Comparison of ENCODE assay signal across 16 mouse cellular contexts in genomic region chr4:87804576-87804975, GRCm38 (mm10).
DNase-seq lines count a peak whose midpoint lies in the region; ATAC-seq and TF ChIP-seq lines count a peak whose summit lies in the region.
"Had no signal": no experiment of that assay in that cellular context is flagged by ENCODE, and none has a peak within 500 bp of the region (broad histone marks: within the 10 kb centered on the region; RNA-seq: fewer than 3 reads in every experiment).

No protein-coding gene starts in this region.

- H3K27ac ChIP-seq in hindbrain, embryonic 10.5 days = 0 out of 2 replicates have a peak overlapping the region, but pooled peaks have one; percentile 9
- H3K27ac ChIP-seq in hindbrain, embryonic 13.5 days = no peak overlapping the region
- no peak overlapping the region for H3K27ac ChIP-seq in bone marrow, adult 2 months (ENCODE audit: control insufficient read depth, insufficient read depth, low read depth, low read length, poor library complexity)
- peak overlapping the region; percentile 77 for H3K27ac ChIP-seq in liver, embryonic 14.5 days
- H3K27ac ChIP-seq in thymus, adult 2 months (ENCODE audit: control insufficient read depth, insufficient read depth, low read length) = no peak overlapping the region
- H3K27ac ChIP-seq: hindbrain, embryonic 15.5 days; lung, embryonic 15.5 days; stomach, postnatal 0 days had no signal

- ATAC-seq in erythroblast, adult 5-6 weeks (replicated peaks; ENCODE audit: low FRiP score, poor library complexity, severe bottlenecking) = no peak
- no peak for ATAC-seq in hindbrain, embryonic 13.5 days (ENCODE audit: low FRiP score)
- ATAC-seq in liver, embryonic 14.5 days (ENCODE audit: insufficient read depth) = no peak
- ATAC-seq: forebrain, embryonic 14.5 days had no signal

- peaks cover 80% of the 10 kb centered on the region for H3K4me1 ChIP-seq in erythroblast, embryonic 14.5 days (ENCODE audit: control insufficient read depth)
- peaks cover 16% of the 10 kb centered on the region for H3K4me1 ChIP-seq in hindbrain, embryonic 10.5 days (replicated peaks)
- H3K4me1 ChIP-seq in hindbrain, embryonic 13.5 days (replicated peaks) = peaks cover 21% of the 10 kb centered on the region
- peaks cover 1% of the 10 kb centered on the region; the same call in 1 of the 2 replicates for H3K4me1 ChIP-seq in bone marrow, adult 2 months (ENCODE audit: control insufficient read depth, insufficient read depth, low read length)
- peaks cover 45 to 54% of the 10 kb centered on the region in 2 experiments for H3K4me1 ChIP-seq in liver, embryonic 14.5 days (replicated peaks; ENCODE audit: control insufficient read depth in 2 of 2, insufficient read depth in 2 of 2, low read length in 1 of 2)
- H3K4me1 ChIP-seq in thymus, adult 2 months (replicated peaks; ENCODE audit: control insufficient read depth, insufficient read depth, low read length) = no peaks in the 10 kb centered on the region

- H3K9me3 ChIP-seq in erythroblast, embryonic 14.5 days (ENCODE audit: control insufficient read depth, low read length) = no peaks in the 10 kb centered on the region
- H3K9me3 ChIP-seq in hindbrain, embryonic 10.5 days = no peaks in the 10 kb centered on the region
- H3K9me3 ChIP-seq in hindbrain, embryonic 13.5 days = no peaks in the 10 kb centered on the region
- H3K9me3 ChIP-seq in liver, embryonic 14.5 days (ENCODE audit: control insufficient read depth, low read length) = no peaks in the 10 kb centered on the region
- H3K9me3 ChIP-seq: hindbrain, embryonic 15.5 days; lung, embryonic 15.5 days had no signal

- H3K4me2 ChIP-seq in hindbrain, embryonic 13.5 days = no peak overlapping the region
- peak overlapping the region; percentile 85 for H3K4me2 ChIP-seq in liver, embryonic 14.5 days (ENCODE audit: low read depth)
- H3K4me2 ChIP-seq: hindbrain, embryonic 15.5 days; lung, embryonic 15.5 days had no signal

- H3K4me3 ChIP-seq in erythroblast, embryonic 14.5 days (replicated peaks) = peak overlapping the region; percentile 83
- no peak overlapping the region for H3K4me3 ChIP-seq in hindbrain, embryonic 10.5 days
- no peak overlapping the region for H3K4me3 ChIP-seq in hindbrain, embryonic 13.5 days
- peak overlapping the region; percentile 4 for H3K4me3 ChIP-seq in bone marrow, adult 2 months (replicated peaks; ENCODE audit: control insufficient read depth, low read depth, low read length)
- H3K4me3 ChIP-seq in liver, embryonic 14.5 days (ENCODE audit: insufficient read depth in 1 of 2, low read depth in 2 of 2, low read length in 2 of 2) = peak overlapping the region; percentile 74 to 88
- H3K4me3 ChIP-seq in thymus, adult 2 months (ENCODE audit: control insufficient read depth, insufficient read depth, low read length) = no peak overlapping the region
- H3K4me3 ChIP-seq: hindbrain, embryonic 15.5 days; lung, embryonic 15.5 days had no signal

- H3K36me3 ChIP-seq in erythroblast, embryonic 14.5 days (ENCODE audit: control insufficient read depth) = peaks cover 18% of the 10 kb centered on the region
- no peaks in the 10 kb centered on the region for H3K36me3 ChIP-seq in hindbrain, embryonic 10.5 days
- H3K36me3 ChIP-seq in hindbrain, embryonic 13.5 days = no peaks in the 10 kb centered on the region
- H3K36me3 ChIP-seq in liver, embryonic 14.5 days (replicated peaks; ENCODE audit: control insufficient read depth, insufficient read depth, low read depth) = no peaks in the 10 kb centered on the region
- no peaks in the 10 kb centered on the region for H3K36me3 ChIP-seq in thymus, adult 2 months (ENCODE audit: control insufficient read depth, insufficient read depth, low read length)
- H3K36me3 ChIP-seq: hindbrain, embryonic 15.5 days; lung, embryonic 15.5 days had no signal

- no peak for DNase-seq in hindbrain, embryonic 10.5 days (ENCODE audit: low spot score)
- no peak for DNase-seq in liver, embryonic 14.5 days (ENCODE audit: low read depth in 3 of 3, low spot score in 3 of 3)
- no peak for DNase-seq in thymus, adult 2 months
- DNase-seq in c-Kit-positive CD71-positive TER-119-positive erythroid progenitor cells, embryonic 14.5 days (ENCODE audit: low spot score) = no peak
- DNase-seq: embryo, embryonic 11 days; kidney, postnatal 4 days; left cerebral cortex, postnatal 4 days; thymus, postnatal 4 days had no signal

- no peaks in the 10 kb centered on the region for H3K27me3 ChIP-seq in erythroblast, embryonic 14.5 days (ENCODE audit: control insufficient read depth)
- H3K27me3 ChIP-seq in hindbrain, embryonic 10.5 days (ENCODE audit: insufficient read depth, poor library complexity, severe bottlenecking) = no peaks in the 10 kb centered on the region
- no peaks in the 10 kb centered on the region for H3K27me3 ChIP-seq in hindbrain, embryonic 13.5 days
- H3K27me3 ChIP-seq in liver, embryonic 14.5 days (ENCODE audit: control insufficient read depth, insufficient read depth, low read length) = no peaks in the 10 kb centered on the region
- no peaks in the 10 kb centered on the region for H3K27me3 ChIP-seq in thymus, adult 2 months (ENCODE audit: control insufficient read depth, insufficient read depth, low read length)
- H3K27me3 ChIP-seq: hindbrain, embryonic 15.5 days; lung, embryonic 15.5 days had no signal

- 0 out of 2 replicates have a peak, but pooled peaks have one; percentile 4 for TF ChIP-seq EP300 in liver, embryonic 14.5 days (IDR thresholded peaks at IDR 0.05; ENCODE audit: low read depth)

- TF ChIP-seq POLR2A in bone marrow, adult 2 months (IDR thresholded peaks at IDR 0.05; ENCODE audit: borderline replicate concordance, control insufficient read depth, low read depth, low read length) = no peak
- TF ChIP-seq POLR2A in thymus, adult 2 months (IDR thresholded peaks at IDR 0.05; ENCODE audit: control insufficient read depth, extremely low read depth, insufficient read depth, low read length, poor library complexity) = no peak

- H3K9ac ChIP-seq in hindbrain, embryonic 13.5 days = no peak overlapping the region
- peak overlapping the region; percentile 89 for H3K9ac ChIP-seq in liver, embryonic 14.5 days (replicated peaks)
- H3K9ac ChIP-seq: hindbrain, embryonic 15.5 days; lung, embryonic 15.5 days had no signal

- no peak for TF ChIP-seq CTCF in bone marrow, adult 2 months (IDR thresholded peaks at IDR 0.05; ENCODE audit: control insufficient read depth, insufficient read depth, low read length)
- no peak for TF ChIP-seq CTCF in liver, embryonic 14.5 days (IDR thresholded peaks at IDR 0.05; ENCODE audit: low read depth)
- TF ChIP-seq CTCF in thymus, adult 2 months (IDR thresholded peaks at IDR 0.05; ENCODE audit: borderline replicate concordance, control insufficient read depth, extremely low read depth, insufficient read depth, low read length, poor library complexity) = no peak

- WGBS in hindbrain, embryonic 10.5 days = 46% methylated on average over 3 of the region's 3 CpGs
- 41% methylated on average over 3 of the region's 3 CpGs for WGBS in hindbrain, embryonic 13.5 days
- 42% methylated on average over 3 of the region's 3 CpGs for WGBS in bone marrow, adult 2 months
- 43% methylated on average over 3 of the region's 3 CpGs for WGBS in liver, embryonic 14.5 days (ENCODE audit: insufficient replicate concordance)
- 86% methylated on average over 3 of the region's 3 CpGs for WGBS in thymus, adult 2 months

Comparison
In these comparisons a context has a peak if more than half of its experiments do, and no peak if none do; other contexts are left out.
1. H3K27ac ChIP-seq: peak in hindbrain, embryonic 10.5 days (single experiment) and liver, embryonic 14.5 days (single experiment); none in hindbrain, embryonic 13.5 days (single experiment), bone marrow, adult 2 months (single experiment) and thymus, adult 2 months (single experiment).
2. H3K4me3 ChIP-seq: peak in erythroblast, embryonic 14.5 days (single experiment), bone marrow, adult 2 months (single experiment) and liver, embryonic 14.5 days (2 of 2); none in hindbrain, embryonic 10.5 days (single experiment), hindbrain, embryonic 13.5 days (single experiment) and thymus, adult 2 months (single experiment).